Mouse (Mus musculus) c-Kit-negative CD71-positive TER-119-positive erythroid progenitor cells, embryonic 14.5 days (primary cell): ENCODE measurements around the gene Ap2b1.
"Not testable (repeated sequence)": the region's sequence is repeated elsewhere in the genome, so short reads cannot be mapped to it uniquely, and the experiment has no call there.

Experiments used
- DNase-seq: peaks from one replicate; pipeline ENCODE4 v3.0.0-alpha.2; 2013; ENCODE audit warnings: low read depth, low spot score

The Ap2b1 gene

DNA sequence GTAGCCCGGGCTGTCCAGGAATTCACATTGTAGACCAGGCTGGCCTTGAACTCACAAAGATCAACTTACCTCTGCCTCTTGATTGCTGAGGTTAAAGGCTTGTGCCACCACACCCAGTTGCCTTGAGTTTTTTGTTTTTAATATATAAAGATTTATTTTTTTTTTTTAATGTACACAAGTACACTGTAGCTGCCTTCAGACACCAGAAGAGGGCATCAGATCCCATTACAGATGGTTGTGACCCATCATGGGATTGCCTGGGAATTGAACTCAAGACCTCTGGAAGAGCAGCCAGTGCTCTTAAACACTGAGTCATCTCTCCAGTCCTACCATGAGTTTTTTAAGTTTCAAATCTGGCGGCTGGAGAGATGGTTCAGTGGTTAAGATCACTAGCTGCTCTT lies 2.6 kb downstream of the Ap2b1 start:
- DNase-seq, result no peak

GRCm38 (mm10) chr11:83302124-83302523 lies 3.3 kb downstream of the Ap2b1 start:
- no peak for DNase-seq

DNA sequence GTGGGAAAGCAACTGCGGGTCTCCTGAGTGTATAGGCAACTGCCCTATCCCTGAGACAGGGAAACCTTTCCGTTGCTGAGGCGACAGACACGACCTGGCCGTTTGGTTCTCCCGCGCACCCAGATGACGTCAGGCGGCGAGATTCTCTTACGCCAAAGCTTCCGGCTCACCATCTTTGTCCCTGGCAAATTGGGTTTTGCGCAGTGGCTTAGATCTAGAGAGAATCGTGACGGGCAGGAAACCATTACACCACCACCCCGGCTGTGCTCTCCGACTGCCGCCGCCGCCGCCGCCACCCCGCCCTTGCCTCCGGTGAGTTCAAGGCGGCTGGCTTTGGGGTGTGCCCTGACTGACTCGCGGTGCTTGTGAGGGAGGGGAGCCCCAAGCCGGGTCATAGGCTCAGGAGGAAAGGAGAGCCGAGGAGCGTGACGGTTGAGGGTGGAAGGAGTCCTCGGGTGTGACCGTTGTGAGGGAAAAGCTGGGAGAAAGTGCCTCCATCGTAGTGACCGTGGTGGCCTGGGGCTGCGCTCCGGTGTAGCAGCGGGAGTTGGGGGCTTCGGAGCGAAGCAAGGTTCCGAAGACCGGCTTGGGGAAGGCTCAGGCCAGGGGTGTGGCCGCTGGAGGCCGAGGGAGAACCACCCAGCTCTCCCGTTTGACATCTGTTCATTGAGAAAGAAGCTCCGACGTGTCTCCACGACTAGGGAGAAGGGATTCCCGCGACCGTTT lies 3.9 kb downstream of the Ap2b1 start, which contains the start of gene Pex12:
TSS of gene Pex12 (minus strand) at position 61 of the 726 bp plus-strand sequence.
- DNase-seq, result peak; percentile 85

- no peak for DNase-seq
Observed at GRCm38 (mm10) chr11:83303751-83304150, 4.9 kb downstream of the Ap2b1 start.

- no peak for DNase-seq
Observed at GRCm38 (mm10) chr11:83304485-83304884, 5.7 kb downstream of the Ap2b1 start.

DNA sequence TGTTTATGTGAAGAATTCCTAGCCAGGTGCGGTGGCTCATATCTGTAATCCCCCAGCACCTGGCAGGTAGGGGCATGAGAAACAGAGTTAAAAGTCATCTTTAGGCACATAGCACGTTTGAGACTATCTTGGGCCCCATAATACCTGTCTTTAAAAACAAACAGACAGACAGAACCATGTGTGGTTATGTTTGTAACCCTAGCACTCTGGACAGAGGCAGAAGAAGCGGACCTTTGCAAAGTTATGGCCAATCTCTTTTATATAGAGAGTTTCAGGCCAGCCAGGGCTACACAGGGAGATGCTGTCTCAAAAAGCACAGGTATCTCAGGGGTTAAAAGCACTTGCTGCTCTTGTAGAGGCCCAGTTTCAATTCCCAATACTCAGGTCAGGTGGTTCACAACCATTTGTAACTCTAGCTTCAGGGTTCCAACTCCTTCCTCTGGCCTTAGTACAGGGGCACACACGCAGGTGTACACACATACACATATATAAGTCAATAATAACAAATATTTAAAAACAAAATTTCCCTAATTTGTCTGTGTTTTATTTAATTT lies 8.0 kb downstream of the Ap2b1 start:
- DNase-seq, result no peak

DNA sequence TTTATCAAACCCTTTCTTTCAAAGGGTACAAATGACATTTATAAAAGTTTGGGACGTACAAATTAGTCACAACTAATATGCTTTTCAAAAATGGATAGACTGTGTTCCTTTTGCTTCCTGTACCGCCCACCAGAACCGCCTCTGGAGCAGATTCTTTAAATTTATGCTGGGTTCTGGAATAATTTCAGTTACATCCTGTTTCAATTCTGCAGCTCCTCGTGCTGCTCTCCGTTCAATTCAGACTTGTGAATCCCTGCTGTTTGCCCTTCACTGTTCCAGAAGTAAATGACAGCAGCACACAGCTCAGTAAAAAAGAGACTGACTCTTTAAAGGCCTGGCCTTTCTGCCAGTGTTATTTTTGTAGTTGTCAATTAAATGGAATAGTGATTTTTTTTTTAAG lies 13.6 kb downstream of the Ap2b1 start:
- no peak for DNase-seq

GRCm38 (mm10) chr11:83319048-83319447 lies 20.2 kb downstream of the Ap2b1 start:
- DNase-seq, result no peak

DNA sequence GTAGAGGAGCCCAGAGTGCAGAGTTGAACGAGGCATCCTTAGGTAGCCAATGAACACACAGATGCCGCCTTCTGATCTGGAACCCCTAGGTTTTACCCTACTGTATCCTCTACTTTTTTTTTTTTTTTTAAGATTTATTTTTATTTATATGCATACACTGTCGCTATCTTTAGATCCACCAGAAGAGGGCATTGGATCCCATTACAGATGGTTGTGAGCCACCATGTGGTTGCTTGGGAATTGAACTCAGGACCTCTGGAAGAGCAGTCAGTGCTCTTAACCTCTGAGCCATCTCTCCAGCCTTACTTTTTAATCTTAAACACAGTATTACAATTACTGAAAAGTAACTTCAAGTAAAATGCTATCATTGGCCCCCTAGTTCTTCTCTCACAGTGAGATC lies 27.9 kb downstream of the Ap2b1 start:
- not testable (repeated sequence) for DNase-seq

DNA sequence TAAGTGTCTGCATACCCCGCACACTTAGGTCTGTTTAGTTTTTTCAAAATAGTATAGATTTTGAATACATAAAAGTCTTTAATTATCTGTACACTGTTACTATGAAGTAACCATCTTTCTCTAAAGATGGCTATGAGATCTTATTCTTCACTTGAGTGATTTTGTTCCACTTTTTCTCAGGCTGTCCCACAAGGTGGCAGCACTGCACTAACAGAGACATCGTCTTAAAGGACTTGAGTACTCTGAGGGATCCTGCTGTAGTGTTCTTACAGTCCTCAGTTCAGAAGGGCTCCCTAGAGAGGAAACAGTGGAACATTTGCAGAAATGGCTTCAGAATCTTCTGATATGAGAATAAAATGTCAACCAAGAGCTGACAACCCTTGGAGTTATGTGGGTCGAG lies 28.6 kb downstream of the Ap2b1 start:
- DNase-seq, result peak; percentile 28

GRCm38 (mm10) chr11:83335826-83336225 lies 37.0 kb downstream of the Ap2b1 start:
- no peak for DNase-seq

DNA sequence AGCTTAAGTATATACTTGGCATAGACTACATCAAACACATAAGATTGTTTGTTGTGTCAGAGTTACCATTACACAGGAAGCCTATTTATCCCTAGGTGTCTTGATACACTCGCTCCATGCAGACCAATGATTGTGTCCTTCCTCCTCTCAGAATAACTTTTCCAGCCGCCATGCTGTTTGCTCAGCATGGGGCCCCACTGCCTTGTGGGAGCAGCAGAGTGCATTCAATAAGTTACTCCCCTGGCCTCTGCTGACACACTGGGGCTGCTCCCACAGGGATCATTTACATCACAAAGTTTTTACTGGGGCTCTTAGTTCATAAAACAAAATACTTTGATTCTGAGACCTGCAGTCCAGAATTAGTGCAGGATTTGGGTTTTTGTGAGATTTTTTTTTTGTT lies 40.9 kb downstream of the Ap2b1 start:
- no peak for DNase-seq

GRCm38 (mm10) chr11:83341716-83342245 lies 43.0 kb downstream of the Ap2b1 start:
- DNase-seq, result no peak

- DNase-seq, result no peak
Observed at GRCm38 (mm10) chr11:83355428-83355827, 56.6 kb downstream of the Ap2b1 start.

DNA sequence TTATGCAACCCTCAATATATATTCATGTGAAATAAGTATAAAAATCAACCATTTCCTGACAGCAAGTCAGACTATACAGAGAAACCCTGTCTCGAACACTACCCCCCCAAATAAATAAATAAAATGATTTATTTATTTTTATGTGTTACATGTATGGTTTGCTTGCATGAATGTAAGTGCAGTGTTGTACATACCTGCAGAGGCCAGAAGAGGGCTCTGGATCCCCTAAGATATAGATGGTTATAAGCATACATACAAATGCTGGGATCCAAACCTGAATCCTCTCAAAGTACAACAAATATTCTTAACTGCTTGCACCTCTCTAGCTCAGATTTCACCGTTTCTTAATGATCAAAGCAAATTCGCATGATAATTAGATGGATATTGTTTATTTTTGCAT lies 58.6 kb downstream of the Ap2b1 start:
- DNase-seq, result no peak

DNA sequence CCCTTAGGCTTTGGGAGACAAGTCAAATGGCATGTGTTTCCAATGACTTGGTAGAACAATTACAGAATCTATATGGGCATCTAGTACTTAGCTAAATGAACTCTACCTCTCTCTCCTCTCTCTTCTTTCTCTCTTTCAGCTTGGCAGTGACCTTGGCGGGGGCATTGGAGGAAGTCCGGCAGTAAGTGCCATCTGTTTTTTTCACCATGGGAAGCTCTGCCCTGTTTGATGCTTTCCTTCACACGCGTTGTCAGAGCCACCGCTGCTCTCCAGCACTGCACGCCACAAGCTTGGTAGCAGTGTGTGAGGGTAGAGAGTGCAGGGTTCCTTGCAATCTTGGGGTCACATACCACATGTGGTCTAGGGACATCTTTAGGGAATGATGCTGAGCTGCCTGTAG lies 65.8 kb downstream of the Ap2b1 start:
- DNase-seq, result no peak

DNA sequence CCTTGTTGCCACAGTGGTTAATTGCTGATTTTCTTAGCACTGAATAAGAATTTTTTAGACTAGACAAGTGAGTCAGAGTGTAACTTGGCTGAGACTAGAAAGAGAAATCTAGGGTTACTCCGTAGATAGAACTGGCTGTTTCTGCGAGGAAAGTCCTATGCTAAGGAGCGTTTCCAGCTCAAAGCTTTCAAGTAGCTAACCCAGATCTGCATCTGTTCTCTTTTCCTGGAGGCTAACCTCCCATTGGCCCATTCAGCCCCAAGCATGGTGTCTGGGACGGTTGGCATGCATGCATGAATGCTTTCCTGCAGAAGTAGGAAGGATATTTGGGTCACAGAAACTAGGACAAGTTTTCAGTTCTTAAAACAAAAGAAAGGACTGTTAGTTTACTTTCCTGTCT lies 72.4 kb downstream of the Ap2b1 start:
- DNase-seq, result no peak

DNA sequence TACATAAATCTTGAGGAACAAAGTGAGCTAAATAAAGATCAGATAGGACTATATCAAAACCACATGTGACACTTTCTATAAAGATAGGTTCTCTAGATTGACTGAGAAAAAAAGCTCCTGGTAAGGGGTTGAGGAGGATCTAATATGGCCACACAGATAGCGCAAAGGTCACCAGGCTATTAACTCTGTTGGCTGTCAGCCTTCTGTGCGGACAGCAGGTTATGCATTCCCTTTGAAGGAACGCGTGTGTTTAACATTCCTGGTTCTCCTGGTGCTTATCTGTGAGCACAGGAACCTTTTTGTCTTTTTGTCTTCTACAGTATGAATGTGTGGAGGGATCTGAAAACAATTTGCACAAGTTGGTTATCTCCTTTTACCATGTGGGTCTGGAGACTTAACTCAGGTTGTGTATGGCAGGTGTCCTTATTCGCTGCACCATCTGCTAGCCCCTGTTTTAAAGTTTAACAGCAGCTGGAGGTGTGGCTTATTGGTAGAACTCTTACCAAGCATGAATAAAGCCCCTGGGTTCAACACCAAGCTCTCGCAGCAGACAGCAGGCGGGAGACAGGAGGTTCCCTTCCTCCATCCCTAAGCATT lies 81.0 kb downstream of the Ap2b1 start:
- DNase-seq, result no peak

- no peak for DNase-seq
Observed at GRCm38 (mm10) chr11:83382876-83383531, 84.2 kb downstream of the Ap2b1 start.

DNA sequence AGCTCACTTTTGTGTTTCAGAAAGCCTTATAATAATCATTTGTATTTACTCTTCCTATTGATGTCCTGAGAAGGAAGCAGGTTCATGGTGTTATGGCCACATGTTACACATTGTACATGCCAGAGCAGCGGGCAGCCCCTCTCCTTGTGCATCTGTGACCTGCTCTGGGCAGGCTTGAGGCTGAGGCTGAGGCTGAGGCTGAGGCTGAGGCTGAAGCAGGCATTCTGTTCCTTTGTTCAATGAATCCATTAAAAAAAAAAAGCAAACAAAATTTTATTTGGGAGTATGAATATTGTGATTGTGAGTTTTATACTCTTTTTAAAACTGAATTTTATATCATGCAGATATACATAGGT lies 84.7 kb downstream of the Ap2b1 start:
- DNase-seq, result no peak

GRCm38 (mm10) chr11:83393062-83393461 lies 94.2 kb downstream of the Ap2b1 start:
- DNase-seq, result no peak

GRCm38 (mm10) chr11:83394802-83395439 lies 96.1 kb downstream of the Ap2b1 start:
- DNase-seq, result no peak
